Comparison of ENCODE assay signal across 8 mouse cellular contexts in the genomic region with DNA sequence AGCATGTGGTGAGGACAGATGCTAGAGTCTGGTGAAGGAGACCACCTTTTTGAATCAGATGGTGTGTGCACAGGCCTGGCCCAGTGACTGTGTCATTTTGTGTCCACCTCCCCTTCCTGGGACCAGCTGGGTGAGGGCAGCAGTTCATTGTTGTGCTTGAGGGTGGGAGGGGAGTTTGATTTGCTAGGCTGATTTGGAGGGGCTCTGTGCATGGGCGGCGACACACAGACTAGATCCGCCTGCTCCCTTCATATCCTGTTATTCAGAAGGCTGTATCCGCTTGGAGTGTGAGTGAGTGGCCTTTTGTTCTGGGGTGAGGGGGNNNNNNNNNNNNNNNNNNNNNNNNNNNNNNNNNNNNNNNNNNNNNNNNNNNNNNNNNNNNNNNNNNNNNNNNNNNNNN. TPM values are rescaled to one million over a fixed set of nuclear protein-coding genes. Genes with fewer than 3 reads are reported as not detected.
DNase-seq lines count a peak whose midpoint lies in the region; ATAC-seq and TF ChIP-seq lines count a peak whose summit lies in the region.

No protein-coding gene starts in this region.

- peak overlapping the region; percentile 69 for H3K4me3 ChIP-seq in gastrocnemius, adult 2 months
- no peak overlapping the region for H3K4me3 ChIP-seq in intestine, embryonic 16.5 days (ENCODE audit: low read length)
- H3K4me3 ChIP-seq in limb, embryonic 13.5 days, result no peak overlapping the region
- H3K4me3 ChIP-seq in neural tube, embryonic 12.5 days, result no peak overlapping the region

- peak overlapping the region; percentile 89 for H3K27ac ChIP-seq in gastrocnemius, adult 2 months
- H3K27ac ChIP-seq in intestine, embryonic 16.5 days (ENCODE audit: low read length), result peak overlapping the region; percentile 30
- no peak overlapping the region for H3K27ac ChIP-seq in limb, embryonic 13.5 days
- H3K27ac ChIP-seq in neural tube, embryonic 12.5 days, result no peak overlapping the region

- H3K9ac ChIP-seq in intestine, embryonic 16.5 days (ENCODE audit: low read depth, low read length), result peak overlapping the region; percentile 29; the same call in 1 of the 2 replicates
- no peak overlapping the region for H3K9ac ChIP-seq in limb, embryonic 13.5 days
- H3K9ac ChIP-seq in neural tube, embryonic 12.5 days, result peak overlapping the region; percentile 10; the same call in 1 of the 2 replicates

- no peaks in the 10 kb centered on the region for H3K36me3 ChIP-seq in intestine, embryonic 16.5 days (ENCODE audit: control insufficient read depth, insufficient read depth, low read length)
- H3K36me3 ChIP-seq in limb, embryonic 13.5 days, result no peaks in the 10 kb centered on the region
- H3K36me3 ChIP-seq in neural tube, embryonic 12.5 days, result no peaks in the 10 kb centered on the region

- 62% methylated on average over 4 of the region's 4 CpGs for WGBS in intestine, embryonic 16.5 days
- 71% methylated on average over 4 of the region's 4 CpGs for whole genome bisulfite sequencing in limb, embryonic 13.5 days
- WGBS in neural tube, embryonic 12.5 days, result 60% methylated on average over 4 of the region's 4 CpGs

- intact Hi-C loops in gastrocnemius, adult 2 months (cut with DNase I), result loop anchor here (5.0 kb wide), 1 partner anchor 46 kb away; no protein-coding TSS in a partner anchor

- peak; percentile 39 for DNase-seq in gastrocnemius, adult 2 months
- no peak for DNase-seq in gastrocnemius, postnatal 4 days (ENCODE audit: low spot score in 2 of 2)
- peak; percentile 65 to 82 for DNase-seq in heart, adult 18-20 months
- no peak for DNase-seq in spleen, postnatal 36 days (ENCODE audit: low spot score in 2 of 2)
- DNase-seq in gastrocnemius, adult 18-20 months (ENCODE audit: low spot score), result no peak

- no peak overlapping the region for H3K4me2 ChIP-seq in intestine, embryonic 16.5 days (ENCODE audit: low read depth, low read length)
- peak overlapping the region; percentile 16; the same call in 1 of the 2 replicates for H3K4me2 ChIP-seq in limb, embryonic 13.5 days (replicated peaks)
- H3K4me2 ChIP-seq in neural tube, embryonic 12.5 days (replicated peaks), result 0 out of 2 replicates have a peak overlapping the region, but pooled peaks have one; percentile 5

- TF ChIP-seq CTCF in gastrocnemius, adult 2 months (IDR thresholded peaks at IDR 0.05), result no peak

- H3K4me1 ChIP-seq in intestine, embryonic 16.5 days (ENCODE audit: control insufficient read depth, insufficient read depth, low read length), result peaks cover 17% of the 10 kb centered on the region; the same call in 1 of the 2 replicates
- H3K4me1 ChIP-seq in limb, embryonic 13.5 days, result peaks cover 9% of the 10 kb centered on the region; the same call in 1 of the 2 replicates
- H3K4me1 ChIP-seq in neural tube, embryonic 12.5 days, result peaks cover 3% of the 10 kb centered on the region; the same call in 1 of the 2 replicates

- no peaks in the 10 kb centered on the region for H3K9me3 ChIP-seq in intestine, embryonic 16.5 days (ENCODE audit: control insufficient read depth, low read length)
- no peaks in the 10 kb centered on the region for H3K9me3 ChIP-seq in limb, embryonic 13.5 days
- H3K9me3 ChIP-seq in neural tube, embryonic 12.5 days, result no peaks in the 10 kb centered on the region

- H3K27me3 ChIP-seq in intestine, embryonic 16.5 days (replicated peaks; ENCODE audit: control insufficient read depth, insufficient read depth, low read length), result no peaks in the 10 kb centered on the region
- 0 out of 2 replicates have a peak, but pooled peaks cover 4% of the 10 kb centered on the region for H3K27me3 ChIP-seq in limb, embryonic 13.5 days
- H3K27me3 ChIP-seq in neural tube, embryonic 12.5 days (replicated peaks), result no peaks in the 10 kb centered on the region

- ATAC-seq in intestine, embryonic 16.5 days, result no peak
- ATAC-seq in limb, embryonic 13.5 days (ENCODE audit: low FRiP score, low read depth), result no peak
- peak; percentile 45; the same call in 1 of the 2 replicates for ATAC-seq in neural tube, embryonic 12.5 days (ENCODE audit: low FRiP score, low read depth)

RNA-seq across cellular contexts. Expression of a gene that starts 3.9 kb away (rescaled TPM):
- 10 to 100 TPM; 52.3 to 67.7 TPM for total RNA-seq in gastrocnemius, adult 2 months (2021)
- 100 to 1,000 TPM; 117 to 124 TPM for total RNA-seq in gastrocnemius, postnatal 4 days (2021)
- total RNA-seq in heart, adult 18-20 months (2021), result 10 to 100 TPM; 62.9 to 71.8 TPM
- polyA plus RNA-seq in intestine, embryonic 16.5 days (2015; fragmentation: Nextera tagmentation; extraction: Ambion mirVana), result 99.1 and 113 TPM in 2 replicates
- 76.2 and 80.7 TPM in 2 replicates for polyA plus RNA-seq in limb, embryonic 13.5 days (2015; fragmentation: Nextera tagmentation; extraction: Ambion mirVana)
- polyA plus RNA-seq in neural tube, embryonic 12.5 days (2016; fragmentation: Nextera tagmentation; extraction: Ambion mirVana), result 33.3 and 38.3 TPM in 2 replicates
- total RNA-seq in gastrocnemius, adult 18-20 months (2021), result 10 to 100 TPM; 51.3 to 58.8 TPM

RNA-seq across cellular contexts. Expression of a gene that starts 14.2 kb away (rescaled TPM):
- under 1 TPM in 1 of 2 experiments, not detected in 1; 0.36 TPM for total RNA-seq in gastrocnemius, adult 2 months (2021)
- total RNA-seq in gastrocnemius, postnatal 4 days (2021), result 1 to 10 TPM in 1 of 2 experiments, under 1 TPM in 1; 0.64 to 1.1 TPM
- total RNA-seq in heart, adult 18-20 months (2021), result under 1 TPM; 0.49 to 0.60 TPM
- polyA plus RNA-seq in intestine, embryonic 16.5 days (2015; fragmentation: Nextera tagmentation; extraction: Ambion mirVana), result 7.1 and 10.7 TPM in 2 replicates
- 9.4 and 9.9 TPM in 2 replicates for polyA plus RNA-seq in limb, embryonic 13.5 days (2015; fragmentation: Nextera tagmentation; extraction: Ambion mirVana)
- not detected in 2 replicates for polyA plus RNA-seq in neural tube, embryonic 12.5 days (2016; fragmentation: Nextera tagmentation; extraction: Ambion mirVana)
- total RNA-seq in gastrocnemius, adult 18-20 months (2021), result under 1 TPM in 1 of 2 experiments, not detected in 1; 0.39 TPM

RNA-seq across cellular contexts. Expression of a gene that starts 19.5 kb away (rescaled TPM):
- not detected for total RNA-seq in gastrocnemius, adult 2 months (2021)
- 1 to 10 TPM; 1.4 to 2.3 TPM for total RNA-seq in gastrocnemius, postnatal 4 days (2021)
- not detected for total RNA-seq in heart, adult 18-20 months (2021)
- 0.23 and 0.29 TPM in 2 replicates for polyA plus RNA-seq in intestine, embryonic 16.5 days (2015; fragmentation: Nextera tagmentation; extraction: Ambion mirVana)
- 0.54 and 0.70 TPM in 2 replicates for polyA plus RNA-seq in limb, embryonic 13.5 days (2015; fragmentation: Nextera tagmentation; extraction: Ambion mirVana)
- polyA plus RNA-seq in neural tube, embryonic 12.5 days (2016; fragmentation: Nextera tagmentation; extraction: Ambion mirVana), result not detected in 2 replicates
- not detected for total RNA-seq in gastrocnemius, adult 18-20 months (2021)

RNA-seq across cellular contexts. Expression of a gene that starts 26.7 kb away (rescaled TPM):
- total RNA-seq in gastrocnemius, adult 2 months (2021), result 10 to 100 TPM; 11.9 to 15.5 TPM
- total RNA-seq in gastrocnemius, postnatal 4 days (2021), result 10 to 100 TPM; 22.6 to 23.3 TPM
- 10 to 100 TPM; 29.6 to 31.2 TPM for total RNA-seq in heart, adult 18-20 months (2021)
- polyA plus RNA-seq in intestine, embryonic 16.5 days (2015; fragmentation: Nextera tagmentation; extraction: Ambion mirVana), result 38.5 and 40.8 TPM in 2 replicates
- 26.7 and 30.8 TPM in 2 replicates for polyA plus RNA-seq in limb, embryonic 13.5 days (2015; fragmentation: Nextera tagmentation; extraction: Ambion mirVana)
- polyA plus RNA-seq in neural tube, embryonic 12.5 days (2016; fragmentation: Nextera tagmentation; extraction: Ambion mirVana), result 10.6 and 12.3 TPM in 2 replicates
- 10 to 100 TPM; 10.4 to 14.4 TPM for total RNA-seq in gastrocnemius, adult 18-20 months (2021)

RNA-seq across cellular contexts. Expression of a gene that starts 26.7 kb away (rescaled TPM):
- 100 to 1,000 TPM; 151 to 202 TPM for total RNA-seq in gastrocnemius, adult 2 months (2021)
- total RNA-seq in gastrocnemius, postnatal 4 days (2021), result 10 to 100 TPM; 27.3 to 31.2 TPM
- 1,000 to 10,000 TPM; 1,108 to 1,133 TPM for total RNA-seq in heart, adult 18-20 months (2021)
- 142 and 192 TPM in 2 replicates for polyA plus RNA-seq in intestine, embryonic 16.5 days (2015; fragmentation: Nextera tagmentation; extraction: Ambion mirVana)
- 14.2 and 15.0 TPM in 2 replicates for polyA plus RNA-seq in limb, embryonic 13.5 days (2015; fragmentation: Nextera tagmentation; extraction: Ambion mirVana)
- 5.0 and 7.2 TPM in 2 replicates for polyA plus RNA-seq in neural tube, embryonic 12.5 days (2016; fragmentation: Nextera tagmentation; extraction: Ambion mirVana)
- 100 to 1,000 TPM; 205 to 220 TPM for total RNA-seq in gastrocnemius, adult 18-20 months (2021)

Comparison
In these comparisons a context has a peak if more than half of its experiments do, and no peak if none do; other contexts are left out.
1. DNase-seq: peak in gastrocnemius, adult 2 months (single experiment) and heart, adult 18-20 months (2 of 2); none in gastrocnemius, postnatal 4 days (0 of 2), spleen, postnatal 36 days (0 of 2) and gastrocnemius, adult 18-20 months (single experiment).
2. H3K27ac ChIP-seq: peak in gastrocnemius, adult 2 months (single experiment) and intestine, embryonic 16.5 days (single experiment); none in limb, embryonic 13.5 days (single experiment) and neural tube, embryonic 12.5 days (single experiment).